Mouse (Mus musculus) ES-E14 (cell line): ENCODE measurements around the gene Lclat1.

ENCODE experiments used
- CHD2 ChIP-seq: IDR thresholded peaks from 2 replicates; pipeline ENCODE4 v1.6.1; 2014; ENCODE audit warnings: mild to moderate bottlenecking, low read depth, low read length, inconsistent platforms
- HCFC1 ChIP-seq: IDR thresholded peaks from 2 replicates; pipeline ENCODE4 v1.6.1; 2012; ENCODE audit warnings: low read length, inconsistent platforms, borderline replicate concordance; ENCODE audit not compliant: insufficient read depth
- MAFK ChIP-seq: IDR thresholded peaks from 2 replicates; pipeline ENCODE4 v1.6.1; 2014; ENCODE audit warnings: mild to moderate bottlenecking, low read depth, low read length, inconsistent platforms; ENCODE audit not compliant: insufficient read depth

DNA sequence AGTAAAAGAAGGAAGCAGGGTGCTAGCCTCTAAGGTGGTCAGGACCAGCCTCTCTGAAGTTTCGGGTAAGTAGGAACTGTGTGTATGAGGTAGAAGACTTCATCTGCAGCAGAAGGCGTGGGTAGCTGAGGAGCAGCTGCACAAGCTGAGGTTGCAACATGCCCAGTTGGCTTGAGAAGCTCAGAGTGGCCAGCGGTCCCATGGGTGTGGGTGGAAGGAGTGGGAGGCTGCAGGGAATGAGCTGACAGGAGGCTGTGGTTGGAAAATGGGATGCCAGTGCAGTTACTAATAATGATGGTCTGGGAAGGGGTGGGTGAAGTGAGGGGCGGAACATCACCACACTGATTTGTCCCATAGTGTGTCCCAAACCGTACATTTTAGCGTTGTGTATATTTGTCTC, 86.8 kb downstream of the Lclat1 start:
- TF ChIP-seq CHD2: no peak
- TF ChIP-seq MAFK: no peak
- TF ChIP-seq HCFC1: no peak
